Mouse (Mus musculus) cerebellum, adult 2 months (tissue): Measurements from ENCODE around the gene Tmem151b. TPM values are rescaled to one million over a fixed set of nuclear protein-coding genes. Genes with fewer than 3 reads are reported as not detected.
A peak's percentile ranks its signal among the peaks of the same experiment; 100 is the strongest.

Experiments
- DNase-seq, 2 experiments: peaks; one replicate each; pipeline ENCODE4 v3.0.0; 2021
- H3K27ac ChIP-seq: fragments of 200-500 bp; 2 replicates; pipeline ENCODE4 v1.5.1; 2012; ENCODE audit warnings: low read length, control low read depth, inconsistent platforms; ENCODE audit not compliant: insufficient read depth
- H3K27me3 ChIP-seq: fragments of 200-500 bp; 2 replicates; pipeline ENCODE4 v1.6.1; 2012; ENCODE audit warnings: inconsistent platforms, mild to moderate bottlenecking, low read length, moderate library complexity; ENCODE audit not compliant: control insufficient read depth, insufficient read depth
- H3K4me1 ChIP-seq: fragments of 200-500 bp; 2 replicates; pipeline ENCODE4 v1.6.1; 2011; ENCODE audit warnings: low read length; ENCODE audit not compliant: control insufficient read depth, insufficient read depth
- H3K4me3 ChIP-seq: fragments of 200-500 bp; replicated peaks from 2 replicates; pipeline ENCODE3; 2011; ENCODE audit warnings: mild to moderate bottlenecking, low read depth, low read length, control low read depth; ENCODE audit not compliant: insufficient read depth
- CTCF ChIP-seq: fragments of 200-500 bp; IDR thresholded peaks from 2 replicates; pipeline ENCODE4 v1.5.1; 2011; ENCODE audit warnings: low read depth, mild to moderate bottlenecking, control low read depth, low read length, moderate library complexity, borderline replicate concordance; ENCODE audit not compliant: insufficient read depth
- POLR2A ChIP-seq: fragments of 200-500 bp; IDR thresholded peaks from 2 replicates; pipeline ENCODE4 v1.6.1; 2011; ENCODE audit warnings: low read length, control low read depth, borderline replicate concordance; ENCODE audit not compliant: insufficient read depth
- WGBS: fragments of 180-500 bp; shearing (Covaris S2); methylation state at CpG from one replicate; pipeline ENCODE4 v1.1.7; 2018; 5-methylcytosine and 5-hydroxymethylcytosine counted together
- polyA plus RNA-seq: library from polyadenylated mRNA; depleted of rRNA; stranded (reverse); fragments of >200 nt; gene quantifications from 2 replicates; pipeline ENCODE4 v1.2.3, GENCODE M21; 2012

Gene Tmem151b
- polyA plus RNA-seq, 1 experiment = 125 TPM

GRCm38 (mm10) chr17:45581567-45581983 lies 32.1 kb upstream of the Tmem151b start:
- WGBS = 5% methylated on average over 2 of the region's 2 CpGs
- Histone ChIP-seq H3K27me3 (no peaks in the 10 kb centered on the region), H3K27ac (no peak overlapping the region), H3K4me1 (peaks cover 23% of the 10 kb centered on the region), H3K4me3 (no peak overlapping the region)
- TF ChIP-seq CTCF = peak; percentile 71
- no peak for TF ChIP-seq POLR2A
- peak; percentile 74 for DNase-seq

GRCm38 (mm10) chr17:45580958-45581477 lies 31.5 kb upstream of the Tmem151b start:
- 29% methylated on average over 12 of the region's 12 CpGs for WGBS
- 0 out of 2 replicates have a peak overlapping the region, but pooled peaks have one; percentile 35 for H3K27ac ChIP-seq

GRCm38 (mm10) chr17:45579554-45579953 lies 30.1 kb upstream of the Tmem151b start:
- Histone ChIP-seq H3K27ac (no peak overlapping the region), H3K27me3 (no peaks in the 10 kb centered on the region), H3K4me3 (no peak overlapping the region), H3K4me1 (peaks cover 16% of the 10 kb centered on the region)
- no peak for TF ChIP-seq CTCF
- no peak for TF ChIP-seq POLR2A
- WGBS = 73% methylated on average over 4 of the region's 4 CpGs
- DNase-seq = no peak

More at GRCm38 (mm10) chr17:45580958-45581477, 31.5 kb upstream of the Tmem151b start:
- no peaks in the 10 kb centered on the region for H3K27me3 ChIP-seq
- TF ChIP-seq CTCF = no peak
- TF ChIP-seq POLR2A = no peak
- H3K4me3 ChIP-seq = no peak overlapping the region
- DNase-seq = no peak
- peaks cover 23% of the 10 kb centered on the region for H3K4me1 ChIP-seq

GRCm38 (mm10) chr17:45578843-45579242 lies 29.4 kb upstream of the Tmem151b start:
- Histone ChIP-seq H3K27me3 (no peaks in the 10 kb centered on the region), H3K27ac (no peak overlapping the region), H3K4me3 (no peak overlapping the region), H3K4me1 (peaks cover 11% of the 10 kb centered on the region)
- WGBS = 76% methylated on average over 7 of the region's 7 CpGs
- no peak for DNase-seq
- TF ChIP-seq CTCF (peak; percentile 44; the same call in 1 of the 2 replicates), POLR2A (no peak)

- 52% methylated on average over 5 of the region's 5 CpGs for WGBS
- DNase-seq = no peak
- no peak overlapping the region for H3K27ac ChIP-seq
- TF ChIP-seq POLR2A (no peak), CTCF (no peak)
- peaks cover 11% of the 10 kb centered on the region for H3K4me1 ChIP-seq
- H3K4me3 ChIP-seq = no peak overlapping the region
- H3K27me3 ChIP-seq = no peaks in the 10 kb centered on the region
Measured at GRCm38 (mm10) chr17:45578242-45578641, 28.8 kb upstream of the Tmem151b start.

GRCm38 (mm10) chr17:45575123-45575897 lies 25.8 kb upstream of the Tmem151b start:
- no peak for DNase-seq
- Histone ChIP-seq H3K27ac (peak overlapping the region; percentile 98), H3K4me3 (no peak overlapping the region), H3K4me1 (peaks cover 9% of the 10 kb centered on the region), H3K27me3 (no peaks in the 10 kb centered on the region)
- TF ChIP-seq CTCF (no peak), POLR2A (no peak)
- WGBS = 78% methylated on average over 8 of the region's 8 CpGs

- H3K4me1 ChIP-seq = peaks cover 9% of the 10 kb centered on the region
- 1% methylated on average over 17 of the region's 17 CpGs for WGBS
- peak; percentile 88 to 89 for DNase-seq
- peak overlapping the region; percentile 98 for H3K27ac ChIP-seq
- peak overlapping the region; percentile 86 for H3K4me3 ChIP-seq
- H3K27me3 ChIP-seq = no peaks in the 10 kb centered on the region
- TF ChIP-seq POLR2A (peak; percentile 54; the same call in 1 of the 2 replicates), CTCF (no peak)
Measured at GRCm38 (mm10) chr17:45574129-45574761, 24.8 kb upstream of the Tmem151b start.

GRCm38 (mm10) chr17:45573780-45574123 lies 24.3 kb upstream of the Tmem151b start:
- peak; percentile 97 for DNase-seq
- WGBS = 0% methylated on average over 18 of the region's 18 CpGs
- Histone ChIP-seq H3K27ac (peak overlapping the region; percentile 98), H3K4me1 (peaks cover 9% of the 10 kb centered on the region), H3K4me3 (peak overlapping the region; percentile 86), H3K27me3 (no peaks in the 10 kb centered on the region)
- TF ChIP-seq CTCF (no peak), POLR2A (no peak)
